Mouse (Mus musculus): ENCODE results near the gene Clec4d. TPM values are rescaled to one million over a fixed set of nuclear protein-coding genes. Genes with fewer than 3 reads are reported as not detected.
A peak's percentile ranks its signal among the peaks of the same experiment; 100 is the strongest.
"Not testable (repeated sequence)": the region's sequence is repeated elsewhere in the genome, so short reads cannot be mapped to it uniquely, and the experiment has no call there.

Gene Clec4d
- polyA plus RNA-seq, 2 experiments: 0.59 to 0.81 TPM

GRCm38 (mm10) chr6:123286311-123286710 lies 24.4 kb downstream of the Clec4d start:
- 18% methylated on average over 2 of the region's 2 CpGs for WGBS (ENCODE audit: insufficient replicate concordance)
- ATAC-seq (ENCODE audit: insufficient read depth) (no peak), DNase-seq (ENCODE audit: low read depth in 3 of 3, low spot score in 3 of 3) (no peak)
- Histone ChIP-seq H3K9ac (replicated peaks) (no peak overlapping the region), H3K4me1 (replicated peaks; ENCODE audit: control insufficient read depth in 2 of 2, insufficient read depth in 2 of 2, low read length in 1 of 2) (peaks cover 9 to 15% of the 10 kb centered on the region in 2 experiments), H3K36me3 (replicated peaks; ENCODE audit: control insufficient read depth, insufficient read depth, low read depth) (no peaks in the 10 kb centered on the region), H3K4me2 (ENCODE audit: low read depth) (no peak overlapping the region), H3K27me3 (ENCODE audit: control insufficient read depth, insufficient read depth, low read length) (no peaks in the 10 kb centered on the region), H3K9me3 (ENCODE audit: control insufficient read depth, low read length) (no peaks in the 10 kb centered on the region), H3K4me3 (ENCODE audit: insufficient read depth in 1 of 2, low read depth in 2 of 2, low read length in 2 of 2) (no peak overlapping the region), H3K27ac (no peak overlapping the region)
- TF ChIP-seq EP300 (IDR thresholded peaks at IDR 0.05; ENCODE audit: low read depth) (no peak), CTCF (IDR thresholded peaks at IDR 0.05; ENCODE audit: low read depth) (no peak)

GRCm38 (mm10) chr6:123288931-123289330 lies 27.0 kb downstream of the Clec4d start:
- 26% methylated on average over 10 of the region's 10 CpGs for WGBS (ENCODE audit: insufficient replicate concordance)
- Histone ChIP-seq H3K4me2 (ENCODE audit: low read depth) (peak overlapping the region; percentile 32; the same call in 1 of the 2 replicates), H3K36me3 (replicated peaks; ENCODE audit: control insufficient read depth, insufficient read depth, low read depth) (no peaks in the 10 kb centered on the region), H3K9me3 (ENCODE audit: control insufficient read depth, low read length) (no peaks in the 10 kb centered on the region), H3K4me1 (replicated peaks; ENCODE audit: control insufficient read depth in 2 of 2, insufficient read depth in 2 of 2, low read length in 1 of 2) (peaks cover 21 to 30% of the 10 kb centered on the region in 2 experiments), H3K27ac (no peak overlapping the region), H3K9ac (replicated peaks) (peak overlapping the region; percentile 23; the same call in 1 of the 2 replicates), H3K4me3 (ENCODE audit: insufficient read depth in 1 of 2, low read depth in 2 of 2, low read length in 2 of 2) (no peak overlapping the region), H3K27me3 (ENCODE audit: control insufficient read depth, insufficient read depth, low read length) (no peaks in the 10 kb centered on the region)
- TF ChIP-seq EP300 (IDR thresholded peaks at IDR 0.05; ENCODE audit: low read depth): peak; percentile 44; the same call in 1 of the 2 replicates
- TF ChIP-seq CTCF (IDR thresholded peaks at IDR 0.05; ENCODE audit: low read depth): no peak
- no peak for DNase-seq (ENCODE audit: low read depth in 3 of 3, low spot score in 3 of 3)
- ATAC-seq (ENCODE audit: insufficient read depth): no peak

- Histone ChIP-seq H3K27me3 (ENCODE audit: control insufficient read depth, insufficient read depth, low read length) (no peaks in the 10 kb centered on the region), H3K4me2 (ENCODE audit: low read depth) (peak within 1 kb of the TSS; percentile 32; the same call in 1 of the 2 replicates), H3K4me1 (replicated peaks; ENCODE audit: control insufficient read depth in 2 of 2, insufficient read depth in 2 of 2, low read length in 1 of 2) (peaks cover 24 to 34% of the 10 kb centered on the region in 2 experiments), H3K36me3 (replicated peaks; ENCODE audit: control insufficient read depth, insufficient read depth, low read depth) (no peaks in the 10 kb centered on the region), H3K27ac (no peak within 1 kb of the TSS), H3K9ac (replicated peaks) (peak within 1 kb of the TSS; percentile 23; the same call in 1 of the 2 replicates), H3K4me3 (ENCODE audit: insufficient read depth in 1 of 2, low read depth in 2 of 2, low read length in 2 of 2) (no peak within 1 kb of the TSS), H3K9me3 (ENCODE audit: control insufficient read depth, low read length) (no peaks in the 10 kb centered on the region)
- DNase-seq (ENCODE audit: low read depth in 3 of 3, low spot score in 3 of 3): no peak
- WGBS (ENCODE audit: insufficient replicate concordance): 38% methylated on average over 4 of the region's 4 CpGs
- ATAC-seq (ENCODE audit: insufficient read depth): no peak
- no peak for TF ChIP-seq CTCF (IDR thresholded peaks at IDR 0.05; ENCODE audit: low read depth)
These were observed 27.8 kb downstream of the Clec4d start, which contains the start of gene Clec4e for GRCm38 (mm10) chr6:123289753-123290152. TSS of gene Clec4e (minus strand) at chr6:123289870.

GRCm38 (mm10) chr6:123292751-123293400 lies 31.0 kb downstream of the Clec4d start:
- TF ChIP-seq EP300 (IDR thresholded peaks at IDR 0.05; ENCODE audit: low read depth) (peak; percentile 92), CTCF (IDR thresholded peaks at IDR 0.05; ENCODE audit: low read depth) (no peak)
- no peaks in the 10 kb centered on the region for H3K9me3 ChIP-seq (ENCODE audit: control insufficient read depth, low read length)
- no peaks in the 10 kb centered on the region for H3K27me3 ChIP-seq (ENCODE audit: control insufficient read depth, insufficient read depth, low read length)
- H3K4me1 ChIP-seq (replicated peaks; ENCODE audit: control insufficient read depth in 2 of 2, insufficient read depth in 2 of 2, low read length in 1 of 2): peaks cover 36 to 40% of the 10 kb centered on the region in 2 experiments
- peak; percentile 82 to 89 (median 84) for DNase-seq (ENCODE audit: low read depth in 3 of 3, low spot score in 3 of 3)
- WGBS (ENCODE audit: insufficient replicate concordance): 82% methylated on average over 1 of the region's 1 CpGs
- peak overlapping the region; percentile 69 for H3K9ac ChIP-seq (replicated peaks)
- H3K27ac ChIP-seq: peak overlapping the region; percentile 99
- peak overlapping the region; percentile 59 for H3K4me2 ChIP-seq (ENCODE audit: low read depth)
- H3K36me3 ChIP-seq (replicated peaks; ENCODE audit: control insufficient read depth, insufficient read depth, low read depth): no peaks in the 10 kb centered on the region
- ATAC-seq (ENCODE audit: insufficient read depth): peak; percentile 98
- H3K4me3 ChIP-seq (ENCODE audit: insufficient read depth in 1 of 2, low read depth in 2 of 2, low read length in 2 of 2): peak overlapping the region in 1 of 2 experiments; percentile 15; a peak in 1 of 4 replicates

GRCm38 (mm10) chr6:123293509-123293908 lies 31.6 kb downstream of the Clec4d start:
- Histone ChIP-seq H3K4me2 (ENCODE audit: low read depth) (peak overlapping the region; percentile 59), H3K4me1 (replicated peaks; ENCODE audit: control insufficient read depth in 2 of 2, insufficient read depth in 2 of 2, low read length in 1 of 2) (peaks cover 36 to 40% of the 10 kb centered on the region in 2 experiments), H3K9ac (replicated peaks) (peak overlapping the region; percentile 42; the same call in 1 of the 2 replicates), H3K27ac (peak overlapping the region; percentile 99)
- H3K4me3 ChIP-seq (ENCODE audit: insufficient read depth in 1 of 2, low read depth in 2 of 2, low read length in 2 of 2); DNase-seq (ENCODE audit: low read depth in 3 of 3, low spot score in 3 of 3); H3K27me3 ChIP-seq (ENCODE audit: control insufficient read depth, insufficient read depth, low read length); H3K9me3 ChIP-seq (ENCODE audit: control insufficient read depth, low read length); H3K36me3 ChIP-seq (replicated peaks; ENCODE audit: control insufficient read depth, insufficient read depth, low read depth): not testable (repeated sequence)
- WGBS (ENCODE audit: insufficient replicate concordance): 38% methylated on average over 11 of the region's 11 CpGs
- peak; percentile 34; the same call in 1 of the 2 replicates for ATAC-seq (ENCODE audit: insufficient read depth)

Measured in liver, embryonic 14.5 days (tissue).